Mouse (Mus musculus) liver, embryonic 14.5 days (tissue): ENCODE results near the gene Mettl25.

Source experiments
- CTCF ChIP-seq: IDR thresholded peaks from 2 replicates; pipeline ENCODE4 v1.5.1; 2016; ENCODE audit warnings: antibody characterized with exemption, low read depth, control low read depth
- EP300 ChIP-seq: IDR thresholded peaks from 2 replicates; pipeline ENCODE4 v1.6.1; 2016; ENCODE audit warnings: antibody characterized with exemption, low read depth

- TF ChIP-seq CTCF (no peak), EP300 (no peak)
Observed at GRCm38 (mm10) chr10:105788744-105789486, 52.3 kb downstream of the Mettl25 start.
